Mouse (Mus musculus): ENCODE data around the gene Rxra. TPM values are rescaled to one million over a fixed set of nuclear protein-coding genes. Genes with fewer than 3 reads are reported as not detected.

The Rxra gene
- total and polyA plus RNA-seq, 3 experiments = 2.1 to 5.5 (median 2.4) TPM

DNA sequence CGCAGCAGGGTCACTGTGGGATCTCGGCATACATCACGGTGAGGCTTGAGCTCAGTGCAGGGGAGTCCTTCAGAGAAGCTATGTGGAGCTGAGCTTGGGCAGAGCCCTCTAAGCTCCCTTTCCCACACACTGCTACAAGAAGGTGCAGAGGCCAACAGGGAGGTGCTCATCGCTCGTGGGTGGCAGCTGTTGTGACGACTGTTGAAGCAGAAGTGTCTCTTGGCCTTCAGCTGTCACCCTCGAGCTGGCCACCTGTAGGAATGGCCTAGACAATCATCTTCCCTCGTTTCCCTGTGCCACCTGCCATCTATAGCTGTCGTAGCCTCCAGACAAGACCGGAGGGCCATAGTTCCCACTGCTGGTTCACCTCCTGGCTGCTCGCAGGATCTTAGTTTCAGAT is 72.7 kb downstream of the Rxra start:
- dilution Hi-C loops (cut with MboI; ENCODE audit: extremely low pct_ligation_motif_present, extremely low pct_unique_long_range_greater_than_20kb, low sequenced_read_pairs) (no loop called here), in situ Hi-C loops (cut with MboI; ENCODE audit: low pct_ligation_motif_present, low pct_unique_long_range_greater_than_20kb, low sequenced_read_pairs) (loop anchor here (25.0 kb wide), 1 partner anchor 462 kb away; no protein-coding TSS in a partner anchor)
- Histone ChIP-seq H3K4me2 (ENCODE audit: insufficient read depth, low read depth, poor library complexity, severe bottlenecking) (no peak overlapping the region), H3K79me2 (replicated peaks; ENCODE audit: control insufficient read depth, extremely low read depth, insufficient read depth, poor library complexity, severe bottlenecking) (no peaks in the 10 kb centered on the region), H3K9ac (ENCODE audit: insufficient read depth, low read depth) (no peak overlapping the region), H3K27me3 (replicated peaks) (no peaks in the 10 kb centered on the region), H3K4me1 (ENCODE audit: control insufficient read depth in 1 of 2, insufficient read depth in 2 of 2) (peaks cover 5 to 41% of the 10 kb centered on the region in 2 experiments; a peak in 3 of 4 replicates), H3K4me3 (replicated peaks in 1 of 3; ENCODE audit: low read depth in 2 of 3, low read length in 2 of 3, poor library complexity in 1 of 3) (no peak overlapping the region), H3K27ac (ENCODE audit: insufficient read depth, low read depth) (no peak overlapping the region), H3K9me3 (replicated peaks; ENCODE audit: low read length) (no peaks in the 10 kb centered on the region), H3K36me3 (replicated peaks in 1 of 2; ENCODE audit: control insufficient read depth in 1 of 2, insufficient read depth in 1 of 2, low read length in 1 of 2) (peaks cover 0 to 42% of the 10 kb centered on the region in 2 experiments)
- DNase-seq (ENCODE audit: extremely low read depth) = no peak
- TF ChIP-seq KAT2A (IDR thresholded peaks at IDR 0.05; ENCODE audit: insufficient replicate concordance, low read length) (no peak), ZKSCAN1 (IDR thresholded peaks at IDR 0.05; ENCODE audit: borderline replicate concordance, low read depth, low read length) (no peak), NRF1 (IDR thresholded peaks at IDR 0.05; ENCODE audit: low read depth, low read length) (no peak), JUND (conservative IDR thresholded peaks at IDR 0.05; ENCODE audit: low read depth, low read length) (no peak), CHD1 (IDR thresholded peaks at IDR 0.05; ENCODE audit: low read depth, low read length) (no peak), EP300 (IDR thresholded peaks at IDR 0.05; ENCODE audit: low read length) (no peak), SMC3 (IDR thresholded peaks at IDR 0.05; ENCODE audit: low read depth, low read length) (no peak), BHLHE40 (IDR thresholded peaks at IDR 0.05; ENCODE audit: low read depth, low read length) (no peak), MYC (IDR thresholded peaks at IDR 0.05; ENCODE audit: low read depth, low read length) (no peak)

DNA sequence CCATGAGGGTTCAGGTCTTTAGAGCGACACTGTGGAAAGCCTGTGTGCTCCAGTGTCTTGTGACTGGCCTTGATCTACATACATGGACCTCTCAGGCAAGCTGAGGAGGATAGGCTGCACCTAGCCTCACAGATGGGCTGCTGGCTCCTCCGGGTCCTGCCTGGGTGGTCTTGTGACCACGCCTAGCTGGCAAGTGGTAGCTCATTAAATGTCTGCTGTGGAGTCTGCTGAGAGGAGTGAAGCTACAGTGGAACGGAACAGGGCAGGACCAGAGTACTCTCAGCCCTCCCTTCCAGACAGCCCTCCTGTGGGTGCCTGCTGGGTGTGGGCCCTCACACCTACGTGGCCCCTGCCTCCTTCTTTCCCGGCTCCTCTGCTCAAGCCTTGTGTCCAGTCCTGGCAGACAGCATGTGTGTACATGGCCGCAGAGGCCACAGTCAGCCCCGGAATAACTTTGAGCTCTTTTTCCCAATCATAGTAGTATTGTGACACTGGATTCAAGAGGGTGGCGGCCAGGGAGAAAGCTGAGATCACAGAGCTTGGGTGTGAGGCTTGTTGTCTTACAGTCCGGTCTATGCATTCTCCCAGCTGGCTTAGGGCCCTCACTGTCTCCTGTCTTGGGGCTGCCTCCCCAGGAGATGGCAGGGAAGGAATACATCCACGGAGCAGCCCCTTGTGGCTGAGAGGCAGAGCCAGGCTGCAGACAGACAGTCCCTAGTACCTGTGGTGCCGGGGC is 74.3 kb downstream of the Rxra start:
- no peak for DNase-seq (ENCODE audit: extremely low read depth)
- Histone ChIP-seq H3K9ac (ENCODE audit: insufficient read depth, low read depth) (no peak overlapping the region), H3K4me2 (ENCODE audit: insufficient read depth, low read depth, poor library complexity, severe bottlenecking) (no peak overlapping the region), H3K27ac (ENCODE audit: insufficient read depth, low read depth) (no peak overlapping the region), H3K79me2 (replicated peaks; ENCODE audit: control insufficient read depth, extremely low read depth, insufficient read depth, poor library complexity, severe bottlenecking) (no peaks in the 10 kb centered on the region), H3K27me3 (replicated peaks) (no peaks in the 10 kb centered on the region), H3K36me3 (replicated peaks in 1 of 2; ENCODE audit: control insufficient read depth in 1 of 2, insufficient read depth in 1 of 2, low read length in 1 of 2) (peaks cover 0 to 51% of the 10 kb centered on the region in 2 experiments), H3K4me3 (replicated peaks in 1 of 3; ENCODE audit: low read depth in 2 of 3, low read length in 2 of 3, poor library complexity in 1 of 3) (no peak overlapping the region), H3K9me3 (replicated peaks; ENCODE audit: low read length) (no peaks in the 10 kb centered on the region), H3K4me1 (ENCODE audit: control insufficient read depth in 1 of 2, insufficient read depth in 2 of 2) (peaks cover 0 to 26% of the 10 kb centered on the region in 2 experiments; a peak in 2 of 4 replicates)
- in situ Hi-C loops (cut with MboI; ENCODE audit: low pct_ligation_motif_present, low pct_unique_long_range_greater_than_20kb, low sequenced_read_pairs) (loop anchor here (5.0 kb wide), 1 partner anchor 198 kb away; no protein-coding TSS in a partner anchor), dilution Hi-C loops (cut with MboI; ENCODE audit: extremely low pct_ligation_motif_present, extremely low pct_unique_long_range_greater_than_20kb, low sequenced_read_pairs) (no loop called here)
- TF ChIP-seq ZKSCAN1 (IDR thresholded peaks at IDR 0.05; ENCODE audit: borderline replicate concordance, low read depth, low read length) (no peak), POLR2AphosphoS2 (IDR thresholded peaks at IDR 0.05; ENCODE audit: low read depth, low read length) (no peak), EP300 (IDR thresholded peaks at IDR 0.05; ENCODE audit: low read length) (no peak), POLR2A (IDR thresholded peaks at IDR 0.05; ENCODE audit: low read depth, low read length) (no peak), NELFE (IDR thresholded peaks at IDR 0.05; ENCODE audit: low read depth, low read length) (no peak), PAX5 (IDR thresholded peaks at IDR 0.05; ENCODE audit: low read length) (no peak)

Measured in CH12.LX (cell line).